Mouse (Mus musculus) small intestine, adult 2 months (tissue): ENCODE measurements around the gene Cul7.

ENCODE experiments used
- CTCF ChIP-seq: fragments of 200-500 bp; IDR thresholded peaks from 2 replicates; pipeline ENCODE4 v1.5.1; 2012; ENCODE audit warnings: low read depth, mild to moderate bottlenecking, control low read depth, inconsistent platforms, low read length, moderate library complexity, mixed read lengths; ENCODE audit not compliant: insufficient replicate concordance, insufficient read length; ENCODE audit errors: extremely low read depth
- POLR2A ChIP-seq: fragments of 200-500 bp; IDR thresholded peaks from 2 replicates; pipeline ENCODE4 v1.6.1; 2012; ENCODE audit warnings: low read depth, mild to moderate bottlenecking, control low read depth, inconsistent platforms, low read length, moderate library complexity

- TF ChIP-seq POLR2A, result no peak
- TF ChIP-seq CTCF, result no peak
Measured at GRCm38 (mm10) chr17:46651755-46652547, 1.8 kb downstream of the Cul7 start.
